Mouse (Mus musculus) ovary, adult 18-20 months (tissue): ENCODE results near the gene Prss36.
"Not testable (repeated sequence)": the region's sequence is repeated elsewhere in the genome, so short reads cannot be mapped to it uniquely, and the experiment has no call there.

Experiments used
- DNase-seq: peaks from one replicate; pipeline ENCODE4 v3.0.0; 2022; ENCODE audit warnings: low spot score, mixed read lengths

Prss36 gene

GRCm38 (mm10) chr7:127946470-127947023 is at the start of gene Prss36:
Gene Prss36 (minus strand): TSS chr7:127946725.
- DNase-seq, result no peak

GRCm38 (mm10) chr7:127993341-127993977 is 46.9 kb upstream of the Prss36 start, which contains the start of gene Pycard:
Gene Pycard (minus strand): TSS chr7:127993867.
- peak; percentile 30 for DNase-seq

GRCm38 (mm10) chr7:127992488-127993340 is 46.2 kb upstream of the Prss36 start:
- no peak for DNase-seq

GRCm38 (mm10) chr7:127991643-127992487 is 45.3 kb upstream of the Prss36 start:
- DNase-seq, result no peak

DNA sequence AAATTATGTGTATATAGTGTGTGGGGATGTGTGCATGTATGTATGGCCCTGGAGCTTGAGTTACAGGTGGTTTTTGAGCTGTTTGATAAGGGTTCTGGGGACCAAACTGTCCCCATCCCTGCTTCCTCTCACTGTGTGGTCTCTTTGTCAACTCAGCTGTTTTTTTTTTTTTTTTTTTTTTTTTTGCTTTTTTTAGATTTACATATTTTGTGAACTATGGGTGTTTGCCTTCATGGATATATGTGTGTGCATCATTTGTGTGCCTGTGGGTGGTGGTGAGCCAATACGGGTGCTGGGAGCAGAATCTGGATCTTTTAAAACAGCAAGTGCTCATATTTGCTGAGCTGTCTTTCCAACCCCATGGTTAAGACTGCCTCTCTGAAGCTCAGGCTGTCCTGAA is 42.4 kb upstream of the Prss36 start:
- DNase-seq, result no peak

GRCm38 (mm10) chr7:127980606-127981005 is 34.1 kb upstream of the Prss36 start:
- no peak for DNase-seq

DNA sequence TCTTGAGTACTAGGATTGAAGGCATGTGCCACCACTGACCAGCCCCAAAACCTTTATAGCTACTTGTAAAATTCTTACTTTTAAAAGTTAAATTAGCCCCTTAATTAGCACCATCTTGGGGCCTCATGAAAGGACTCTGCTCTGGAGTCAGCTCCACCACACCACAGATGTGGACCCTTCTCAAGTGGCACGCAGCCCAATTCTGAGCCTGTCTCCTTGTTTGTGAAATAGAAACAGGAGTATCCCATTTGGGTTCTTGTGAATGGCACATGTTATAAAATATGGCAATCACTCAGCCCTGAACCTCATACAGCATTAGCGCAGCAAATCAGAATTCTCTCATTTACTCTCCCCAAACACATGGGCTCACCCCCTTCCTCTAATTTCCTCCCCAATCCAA is 32.3 kb upstream of the Prss36 start:
- no peak for DNase-seq

DNA sequence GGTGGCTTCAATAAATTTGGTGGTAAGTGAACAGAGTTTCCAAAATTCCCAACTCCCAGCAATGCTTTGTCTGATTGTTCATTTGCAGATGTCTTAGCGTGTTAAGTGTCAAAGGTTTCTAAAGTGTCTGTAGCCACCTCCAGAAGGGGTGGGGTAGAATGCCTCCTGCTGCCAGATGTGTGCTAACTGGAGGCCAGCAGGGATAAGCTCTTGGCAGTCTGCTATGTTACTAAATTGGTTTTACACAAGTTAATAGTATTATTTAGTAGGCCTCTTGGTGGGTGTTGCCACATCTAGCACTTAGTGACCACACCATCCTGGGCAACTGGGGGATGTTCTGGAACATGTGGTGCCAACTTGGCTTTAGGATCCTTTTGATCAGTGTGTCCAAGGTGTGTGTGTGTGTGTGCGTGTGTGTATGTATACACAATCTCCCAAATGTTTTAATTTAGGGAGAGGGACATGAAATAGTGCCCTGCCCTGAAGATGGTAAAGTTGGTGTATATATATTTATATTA is 27.9 kb upstream of the Prss36 start:
- no peak for DNase-seq

DNA sequence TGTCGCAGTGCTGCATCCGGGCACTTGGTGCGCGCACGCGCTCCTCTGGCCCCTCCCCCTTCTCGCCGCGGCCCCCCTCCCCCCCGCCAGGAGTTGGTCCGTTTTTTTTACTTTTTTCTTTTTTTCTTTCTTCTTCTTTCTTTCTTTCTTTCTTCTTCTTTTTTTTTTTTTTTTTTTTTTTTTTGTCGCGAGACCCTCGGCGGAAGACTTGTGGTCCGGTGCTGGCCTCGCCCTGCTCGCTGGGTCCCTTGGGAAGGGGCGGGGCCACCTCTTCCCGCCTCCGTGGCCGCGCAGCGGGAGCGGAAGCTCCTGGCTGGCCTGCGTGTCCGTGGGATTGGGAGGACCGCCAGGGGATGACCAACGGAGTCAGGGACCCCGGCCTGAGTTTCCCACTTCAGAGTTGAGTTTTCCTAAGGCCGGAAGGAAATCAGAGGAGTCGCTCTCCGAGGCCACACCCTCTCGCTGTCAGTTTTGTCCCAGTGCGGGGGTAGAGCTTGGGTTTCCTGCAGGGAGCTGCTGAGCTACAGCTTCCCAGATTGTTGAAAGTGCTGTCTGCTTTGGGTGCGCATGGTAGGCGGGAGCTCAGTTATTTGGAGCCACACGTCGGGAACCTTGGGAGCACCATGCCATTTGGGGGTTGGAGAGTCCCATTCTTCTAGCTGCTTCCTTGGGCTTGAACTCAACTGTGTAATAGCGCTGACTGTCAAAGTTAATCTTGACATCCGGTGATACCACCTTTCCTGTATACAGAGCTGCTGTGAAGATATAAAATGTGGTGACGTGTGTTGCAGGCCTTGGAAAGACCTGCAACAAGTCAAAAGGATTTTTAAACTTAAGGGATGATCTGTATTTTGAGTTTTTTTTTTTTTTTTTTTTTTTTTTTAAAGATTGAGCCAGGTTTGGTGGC is 21.6 kb upstream of the Prss36 start:
- peak; percentile 57 for DNase-seq

- DNase-seq, result peak; percentile 84
Observed at GRCm38 (mm10) chr7:127967004-127967921, 20.7 kb upstream of the Prss36 start, which contains the start of gene Fus. Gene Fus (plus strand): TSS chr7:127967457.

GRCm38 (mm10) chr7:127966371-127966918 is 19.9 kb upstream of the Prss36 start:
- DNase-seq, result no peak

DNA sequence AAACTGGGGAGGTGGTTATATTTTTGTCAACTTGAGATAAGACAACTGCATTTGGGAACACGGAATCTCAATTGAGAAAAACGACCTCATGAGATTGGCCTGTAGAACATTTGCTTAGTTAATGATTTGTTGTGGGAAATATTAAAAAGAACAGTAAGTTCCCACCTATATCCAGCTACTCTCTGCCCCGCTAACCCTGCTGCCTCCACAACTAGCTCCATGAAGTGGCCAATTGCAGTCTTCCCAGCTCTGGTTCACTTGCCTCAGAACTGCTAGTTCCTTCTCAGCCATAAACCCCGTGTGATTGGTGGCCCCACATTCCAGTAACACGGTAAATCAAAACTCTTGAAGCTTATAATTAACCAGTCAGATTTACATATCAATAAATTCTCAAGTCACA is 12.8 kb upstream of the Prss36 start:
- no peak for DNase-seq

DNA sequence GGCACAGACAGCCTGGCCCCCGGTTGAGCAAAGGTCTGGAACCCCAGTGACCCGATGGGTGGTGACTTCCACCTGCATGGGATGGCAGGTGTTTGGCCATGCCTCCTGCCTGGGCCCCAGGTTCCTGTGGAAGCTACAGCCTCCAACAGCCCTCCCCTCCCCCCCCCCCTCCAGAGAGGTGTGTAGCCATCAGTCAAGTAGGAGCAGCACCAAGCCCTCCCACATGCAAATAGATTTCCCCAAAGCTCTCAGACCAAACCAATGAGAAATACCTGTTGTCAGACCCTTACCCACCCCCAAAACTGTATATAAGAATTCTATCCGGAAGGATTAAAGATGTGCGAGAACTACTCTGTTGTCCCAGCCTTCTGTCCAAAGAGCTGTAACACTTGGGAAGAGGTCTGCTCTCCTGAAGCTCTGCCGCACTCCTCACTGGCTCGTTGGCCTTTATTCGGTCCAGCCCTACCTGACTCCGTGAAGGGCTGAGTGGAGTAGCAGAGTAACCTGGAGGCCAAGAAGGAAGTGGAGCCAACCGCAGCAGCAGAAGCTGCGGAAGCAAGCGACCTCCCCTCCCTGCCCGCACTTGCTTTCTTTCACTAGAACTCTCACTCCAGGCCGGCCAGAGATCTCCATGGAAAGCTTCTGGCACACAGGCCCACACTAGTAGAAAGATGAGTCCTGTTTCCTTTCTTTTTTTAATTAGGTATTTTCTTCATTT is 6.5 kb upstream of the Prss36 start:
- no peak for DNase-seq

DNA sequence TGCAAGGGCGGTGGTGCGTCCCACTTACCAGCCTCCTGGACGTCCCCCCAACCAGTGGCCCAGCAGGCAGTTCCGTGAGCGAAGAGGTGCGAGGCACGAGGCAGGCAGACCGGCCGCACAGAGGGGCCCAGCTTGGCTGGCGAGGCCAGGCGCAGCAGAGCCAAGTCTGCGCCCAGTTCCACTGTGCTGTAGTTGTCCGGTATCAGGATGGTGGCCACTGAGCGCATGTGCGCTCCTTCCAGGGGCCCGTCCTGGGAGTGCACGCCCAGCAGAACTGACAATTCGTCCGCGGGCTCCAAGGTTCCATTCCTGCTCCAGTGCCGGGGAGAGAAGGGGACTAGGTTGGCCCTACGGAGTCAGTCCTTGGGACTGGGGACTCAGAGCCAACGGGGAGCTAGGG is 1.9 kb downstream of the Prss36 start:
- DNase-seq, result no peak

DNA sequence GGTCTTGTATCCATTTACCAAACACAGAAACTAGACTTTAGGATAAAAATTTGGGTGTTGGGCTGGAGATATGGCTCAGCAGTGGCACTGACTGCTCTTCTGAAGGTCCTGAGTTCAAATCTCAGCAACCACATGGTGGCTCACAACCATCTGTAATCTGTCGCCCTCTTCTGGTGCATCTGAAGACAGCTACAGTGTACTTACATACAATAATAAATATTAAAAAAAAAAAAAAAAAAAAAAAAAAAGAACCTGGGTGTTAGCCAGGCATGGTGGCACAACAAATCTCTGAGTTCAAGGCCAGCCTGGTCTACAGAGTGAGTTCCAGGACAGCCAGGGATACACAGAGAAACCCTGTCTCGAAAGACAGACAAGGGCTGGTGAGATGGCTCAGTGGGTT is 4.4 kb downstream of the Prss36 start:
- DNase-seq, result not testable (repeated sequence)

GRCm38 (mm10) chr7:127936216-127936884 is 10.2 kb downstream of the Prss36 start:
- no peak for DNase-seq

DNA sequence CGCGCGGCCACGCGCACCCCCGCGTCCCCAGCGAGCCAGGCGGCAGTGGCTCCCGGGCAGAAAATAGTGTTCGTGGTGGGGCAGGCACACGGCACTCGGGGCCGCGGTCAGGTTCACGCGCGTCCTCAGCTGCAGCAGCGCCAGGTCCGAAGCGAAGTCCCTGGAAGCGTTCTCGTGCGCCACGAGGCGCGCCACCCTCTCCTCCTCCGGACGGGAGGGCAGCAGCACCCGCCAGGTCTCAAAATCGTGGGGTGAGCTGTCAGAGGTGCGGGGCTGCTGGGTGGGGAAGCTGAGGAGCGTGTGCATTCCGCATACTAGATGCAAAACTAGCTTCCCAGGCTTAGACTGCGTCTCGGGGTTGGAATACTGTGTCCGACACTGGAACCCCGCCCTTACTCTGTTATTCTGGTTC is 10.8 kb downstream of the Prss36 start:
- no peak for DNase-seq
